Mouse (Mus musculus): Measurements from ENCODE around the gene Tenm4. TPM values are rescaled to one million over a fixed set of nuclear protein-coding genes. Genes with fewer than 3 reads are reported as not detected.

Tenm4 gene
- polyA plus RNA-seq, 1 experiment from 2014 or later, result 49.7 TPM

DNA sequence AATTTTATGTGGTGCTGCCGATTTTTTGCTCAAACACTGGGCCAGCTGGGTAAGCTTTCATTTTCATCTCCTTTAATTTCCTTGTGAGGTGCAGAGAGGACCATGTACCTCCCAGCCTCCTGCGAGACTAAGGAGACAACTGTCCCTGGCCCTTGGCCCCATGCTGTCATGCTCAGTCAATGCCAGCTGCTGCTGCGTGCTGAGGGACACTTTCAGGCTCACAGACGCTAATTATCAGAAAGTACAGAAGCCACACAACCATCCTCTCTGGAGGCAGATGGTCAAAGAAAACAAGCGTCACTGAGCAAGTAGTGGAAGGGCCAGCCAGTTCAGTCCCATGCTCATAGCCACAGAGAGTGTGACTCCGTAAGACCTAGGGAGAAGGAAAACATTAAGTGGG is 287.9 kb downstream of the Tenm4 start:
- Histone ChIP-seq H3K9me3 (replicated peaks) (no peaks in the 10 kb centered on the region), H3K27ac (replicated peaks) (no peak overlapping the region)

DNA sequence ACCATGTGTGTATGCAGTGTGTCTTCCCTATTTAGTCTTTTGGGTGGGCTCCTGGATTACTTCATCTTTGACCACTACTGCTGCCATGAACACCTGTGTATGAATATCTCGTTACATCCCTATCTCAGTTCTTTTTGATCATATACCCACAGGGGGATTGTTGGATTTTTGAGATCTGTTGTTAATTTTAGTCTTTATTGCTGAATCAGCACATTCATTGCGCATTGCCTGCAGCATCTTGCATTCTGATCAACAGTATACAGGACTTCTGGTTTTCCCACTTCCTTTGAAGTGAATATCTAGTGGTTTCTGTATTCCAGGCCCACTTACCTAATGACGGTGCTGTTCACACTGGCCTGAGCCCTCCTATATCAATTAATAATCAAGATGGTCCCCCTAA is 295.7 kb downstream of the Tenm4 start:
- no peaks in the 10 kb centered on the region for H3K27me3 ChIP-seq (replicated peaks)
- ATAC-seq (ENCODE audit: low FRiP score), result no peak

More for the DNA sequence above, 287.9 kb downstream of the Tenm4 start:
- H3K4me2 ChIP-seq, result no peak overlapping the region
- H3K4me1 ChIP-seq, result no peaks in the 10 kb centered on the region
- no peak for ATAC-seq (ENCODE audit: low FRiP score)
- no peak overlapping the region for H3K9ac ChIP-seq (replicated peaks)
- 64% methylated on average over 6 of the region's 6 CpGs for WGBS
- H3K4me3 ChIP-seq (replicated peaks), result no peak overlapping the region
- no peaks in the 10 kb centered on the region for H3K27me3 ChIP-seq (replicated peaks)
- H3K36me3 ChIP-seq, result no peaks in the 10 kb centered on the region

DNA sequence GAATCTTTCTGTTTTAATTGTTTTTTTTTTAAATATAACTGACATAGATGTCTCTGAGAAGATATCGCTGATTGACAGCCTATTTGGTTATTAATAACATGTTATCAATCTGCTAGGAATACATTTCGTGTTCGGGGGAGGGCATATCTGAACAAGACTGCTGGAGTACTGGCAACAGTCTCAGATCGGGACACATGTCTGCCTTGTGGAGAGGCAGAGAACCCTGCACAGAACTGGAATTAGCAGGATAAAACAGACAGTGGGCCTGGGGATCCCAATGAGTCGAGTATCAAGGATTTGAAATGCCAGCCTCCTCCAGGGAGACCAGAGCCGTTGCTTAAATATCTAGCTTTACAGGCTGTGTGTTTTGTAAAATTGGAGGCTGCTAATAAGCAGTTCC is 299.8 kb downstream of the Tenm4 start:
- Histone ChIP-seq H3K36me3 (no peaks in the 10 kb centered on the region), H3K9me3 (replicated peaks) (no peaks in the 10 kb centered on the region), H3K4me1 (0 out of 2 replicates have a peak, but pooled peaks cover 5% of the 10 kb centered on the region), H3K4me2 (no peak overlapping the region), H3K4me3 (replicated peaks) (no peak overlapping the region), H3K27me3 (replicated peaks) (no peaks in the 10 kb centered on the region), H3K9ac (replicated peaks) (no peak overlapping the region), H3K27ac (replicated peaks) (no peak overlapping the region)
- ATAC-seq (ENCODE audit: low FRiP score), result no peak
- WGBS, result 84% methylated on average over 6 of the region's 6 CpGs

More for the DNA sequence above, 295.7 kb downstream of the Tenm4 start:
- no peaks in the 10 kb centered on the region for H3K36me3 ChIP-seq
- WGBS, result 91% methylated on average over 3 of the region's 3 CpGs
- H3K9ac ChIP-seq (replicated peaks), result no peak overlapping the region
- H3K4me2 ChIP-seq, result no peak overlapping the region
- H3K4me1 ChIP-seq, result 0 out of 2 replicates have a peak, but pooled peaks cover 5% of the 10 kb centered on the region
- H3K27ac ChIP-seq (replicated peaks), result no peak overlapping the region
- H3K9me3 ChIP-seq (replicated peaks), result no peaks in the 10 kb centered on the region
- H3K4me3 ChIP-seq (replicated peaks), result no peak overlapping the region

DNA sequence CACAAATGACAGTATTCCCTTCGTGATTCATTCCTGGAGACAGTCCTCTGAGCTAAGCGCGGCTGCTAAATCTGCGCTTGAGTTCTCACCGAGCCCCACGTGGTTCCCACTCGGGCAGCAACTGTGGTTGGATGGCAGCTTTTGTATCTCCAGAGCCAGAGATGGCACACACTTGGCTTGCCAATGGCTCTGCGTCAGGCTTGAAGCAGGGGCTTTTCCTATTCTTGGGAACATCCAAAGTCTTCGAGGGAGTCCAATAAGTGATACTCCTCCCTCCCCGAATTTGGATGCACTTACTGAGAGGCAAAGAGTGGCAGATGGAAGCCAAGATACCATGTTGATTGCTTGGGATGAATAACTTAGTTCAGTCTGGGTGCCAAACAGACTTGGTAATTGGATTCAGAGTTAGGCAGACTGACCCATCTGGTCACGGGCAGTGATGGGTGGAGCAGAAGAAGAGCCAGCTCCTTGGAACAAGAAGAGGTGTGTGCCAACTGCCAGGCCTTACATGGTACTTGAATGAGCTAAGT is 303.6 kb downstream of the Tenm4 start:
- no peak overlapping the region for H3K9ac ChIP-seq (replicated peaks)
- no peak overlapping the region for H3K4me2 ChIP-seq
- H3K27ac ChIP-seq (replicated peaks), result 0 out of 2 replicates have a peak overlapping the region, but pooled peaks have one; percentile 15
- no peaks in the 10 kb centered on the region for H3K27me3 ChIP-seq (replicated peaks)
- H3K4me3 ChIP-seq (replicated peaks), result no peak overlapping the region
- no peaks in the 10 kb centered on the region for H3K9me3 ChIP-seq (replicated peaks)
- peak; percentile 61 for ATAC-seq (ENCODE audit: low FRiP score)
- H3K36me3 ChIP-seq, result no peaks in the 10 kb centered on the region
- H3K4me1 ChIP-seq, result 0 out of 2 replicates have a peak, but pooled peaks cover 5% of the 10 kb centered on the region
- WGBS, result 63% methylated on average over 11 of the region's 11 CpGs

DNA sequence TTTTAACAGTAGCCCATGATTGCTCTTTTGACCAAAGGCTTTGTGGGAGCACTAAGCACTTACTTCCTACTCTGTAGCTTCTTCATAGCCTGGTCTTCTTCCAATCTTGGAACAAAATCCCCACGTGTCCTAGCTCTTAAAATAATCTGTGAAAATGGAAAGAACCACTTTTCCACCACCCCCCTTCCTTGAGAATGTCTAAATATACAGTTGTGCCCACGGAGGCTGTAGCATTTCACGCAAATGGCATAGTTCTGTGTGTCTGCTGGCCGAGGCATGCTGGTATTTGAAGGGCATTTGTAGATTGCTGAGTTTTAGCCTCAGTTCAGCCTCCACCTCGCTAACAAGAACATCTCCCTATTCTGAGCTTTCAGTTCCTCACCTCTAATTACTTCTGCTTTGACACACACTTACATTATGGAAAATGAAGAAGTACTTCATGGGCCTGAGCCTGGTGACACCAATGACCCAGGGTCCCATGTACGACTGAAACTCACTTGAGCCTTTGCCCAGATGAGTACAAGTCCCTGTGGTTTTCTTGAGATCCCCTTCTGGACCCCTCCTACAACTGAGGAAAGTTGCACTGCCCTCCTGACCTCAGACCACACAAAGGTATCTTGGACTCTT is 306.1 kb downstream of the Tenm4 start:
- WGBS, result 89% methylated on average over 6 of the region's 6 CpGs
- Histone ChIP-seq H3K9me3 (replicated peaks) (no peaks in the 10 kb centered on the region), H3K4me3 (replicated peaks) (no peak overlapping the region), H3K27me3 (replicated peaks) (no peaks in the 10 kb centered on the region), H3K27ac (replicated peaks) (no peak overlapping the region), H3K9ac (replicated peaks) (no peak overlapping the region), H3K4me1 (0 out of 2 replicates have a peak, but pooled peaks cover 6% of the 10 kb centered on the region), H3K4me2 (no peak overlapping the region), H3K36me3 (no peaks in the 10 kb centered on the region)
- no peak for ATAC-seq (ENCODE audit: low FRiP score)

DNA sequence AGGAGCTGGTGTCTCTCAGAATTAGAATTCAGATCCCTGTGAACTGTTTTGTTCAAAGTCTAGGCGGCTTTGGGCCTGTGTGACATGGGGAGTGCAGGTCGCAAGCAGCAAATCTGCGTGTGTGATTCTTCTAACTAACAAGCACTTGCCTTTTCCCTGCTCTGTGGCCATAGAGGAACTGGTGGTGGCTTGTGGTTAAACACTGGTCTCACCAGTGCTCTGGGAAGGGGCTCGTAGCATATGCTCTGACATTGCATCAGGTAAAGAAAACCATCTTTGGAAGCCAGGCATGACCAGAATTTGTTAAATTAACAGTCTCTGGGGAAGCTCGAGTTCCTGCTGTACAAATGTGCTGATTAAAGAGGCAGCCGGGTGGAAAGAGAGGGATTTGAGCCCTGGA is 308.1 kb downstream of the Tenm4 start:
- no peak for ATAC-seq (ENCODE audit: low FRiP score)
- Histone ChIP-seq H3K36me3 (no peaks in the 10 kb centered on the region), H3K27ac (replicated peaks) (no peak overlapping the region), H3K9me3 (replicated peaks) (no peaks in the 10 kb centered on the region), H3K4me2 (no peak overlapping the region), H3K4me3 (replicated peaks) (no peak overlapping the region), H3K4me1 (0 out of 2 replicates have a peak, but pooled peaks cover 10% of the 10 kb centered on the region), H3K27me3 (replicated peaks) (no peaks in the 10 kb centered on the region), H3K9ac (replicated peaks) (no peak overlapping the region)
- 75% methylated on average over 6 of the region's 6 CpGs for WGBS

DNA sequence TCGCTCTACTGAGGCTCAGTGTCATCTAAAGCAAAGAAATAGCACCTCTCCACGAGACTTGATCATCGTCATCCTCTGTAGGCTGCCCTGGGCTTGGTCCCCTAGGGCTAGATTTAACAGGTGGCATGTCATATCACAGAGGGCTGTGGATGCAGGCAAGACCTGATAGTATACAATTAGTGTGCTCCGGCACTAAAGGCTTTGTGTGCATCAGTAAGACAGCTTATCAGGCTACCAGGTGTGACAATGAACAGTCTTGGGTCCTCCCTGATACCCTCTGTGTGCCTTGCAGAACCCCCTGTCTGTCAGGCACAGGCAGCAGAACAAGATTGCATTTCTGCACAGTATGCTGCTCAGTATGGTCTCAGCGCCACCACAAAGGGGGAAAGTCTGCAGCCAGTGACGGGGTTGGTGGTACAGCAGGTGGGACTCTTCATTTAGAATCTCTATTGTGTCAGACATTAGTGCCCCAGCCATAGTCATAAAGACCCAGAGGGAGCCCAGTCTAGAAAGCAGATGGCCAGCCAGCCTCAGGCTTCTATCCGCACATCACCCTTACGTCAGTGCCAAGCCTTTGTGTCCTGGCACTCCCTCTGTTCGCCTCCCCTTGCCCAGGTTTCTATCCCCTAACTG is 309.4 kb downstream of the Tenm4 start:
- no peak overlapping the region for H3K4me2 ChIP-seq
- no peaks in the 10 kb centered on the region for H3K27me3 ChIP-seq (replicated peaks)
- 56% methylated on average over 9 of the region's 9 CpGs for WGBS
- H3K27ac ChIP-seq (replicated peaks), result no peak overlapping the region
- H3K4me3 ChIP-seq (replicated peaks), result no peak overlapping the region
- H3K4me1 ChIP-seq, result 0 out of 2 replicates have a peak, but pooled peaks cover 10% of the 10 kb centered on the region
- no peaks in the 10 kb centered on the region for H3K36me3 ChIP-seq
- no peak overlapping the region for H3K9ac ChIP-seq (replicated peaks)
- ATAC-seq (ENCODE audit: low FRiP score), result no peak; the same call in 1 of the 2 replicates
- H3K9me3 ChIP-seq (replicated peaks), result no peaks in the 10 kb centered on the region

DNA sequence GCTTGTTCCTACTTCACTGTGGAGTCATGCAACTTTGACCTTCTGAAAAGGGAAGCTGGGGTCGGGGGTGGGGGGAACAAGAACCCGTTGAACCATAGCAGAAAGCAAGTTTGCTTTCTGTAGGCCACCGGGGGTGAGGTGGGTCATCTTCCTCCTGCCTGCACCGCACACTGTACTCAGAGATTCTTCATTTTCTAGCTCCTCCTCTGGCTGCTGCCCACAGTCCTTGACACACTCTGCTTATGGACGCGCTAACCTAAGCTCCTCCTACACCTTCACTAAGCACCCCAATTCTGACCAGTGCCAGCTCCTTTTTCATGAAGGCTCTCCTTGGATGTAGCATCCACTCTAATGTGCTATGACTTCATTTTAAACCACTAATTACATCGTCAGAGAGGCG is 311.9 kb downstream of the Tenm4 start:
- H3K4me2 ChIP-seq, result no peak overlapping the region
- ATAC-seq (ENCODE audit: low FRiP score), result no peak
- H3K9me3 ChIP-seq (replicated peaks), result no peaks in the 10 kb centered on the region
- H3K27me3 ChIP-seq (replicated peaks), result no peaks in the 10 kb centered on the region
- H3K4me1 ChIP-seq, result 0 out of 2 replicates have a peak, but pooled peaks cover 10% of the 10 kb centered on the region
- no peak overlapping the region for H3K4me3 ChIP-seq (replicated peaks)
- H3K27ac ChIP-seq (replicated peaks), result no peak overlapping the region
- no peak overlapping the region for H3K9ac ChIP-seq (replicated peaks)
- 78% methylated on average over 8 of the region's 8 CpGs for WGBS
- H3K36me3 ChIP-seq, result no peaks in the 10 kb centered on the region

DNA sequence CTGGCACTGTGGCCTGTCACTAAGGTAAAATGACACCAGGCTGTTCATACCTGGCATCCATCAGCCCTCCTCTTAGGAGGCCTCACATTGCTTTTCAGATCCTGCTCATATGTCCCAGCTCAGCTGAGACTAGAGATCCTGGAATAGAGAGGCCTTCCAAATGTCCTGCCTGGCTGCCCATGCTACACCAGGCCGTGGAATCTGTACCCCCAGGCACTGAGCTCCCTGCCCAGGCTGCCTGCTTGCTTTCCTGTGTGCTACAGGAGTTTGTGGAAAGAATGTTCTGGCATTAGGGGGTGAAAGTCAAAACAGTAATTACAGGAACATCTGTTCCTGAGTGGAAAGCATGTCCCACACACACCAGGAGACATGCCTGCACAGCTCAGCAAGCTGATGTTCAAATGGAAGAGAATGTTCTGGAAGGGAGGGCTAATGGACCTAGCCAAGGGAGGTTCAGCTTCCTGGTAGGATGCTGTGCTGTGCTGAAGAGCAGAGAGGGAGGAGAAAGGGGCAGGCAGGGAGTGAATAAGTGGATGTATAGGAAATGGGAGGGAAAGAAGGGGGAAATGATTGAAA is 313.0 kb downstream of the Tenm4 start:
- Histone ChIP-seq H3K9me3 (replicated peaks) (no peaks in the 10 kb centered on the region), H3K36me3 (no peaks in the 10 kb centered on the region), H3K4me3 (replicated peaks) (no peak overlapping the region), H3K4me2 (no peak overlapping the region), H3K4me1 (0 out of 2 replicates have a peak, but pooled peaks cover 10% of the 10 kb centered on the region), H3K9ac (replicated peaks) (no peak overlapping the region), H3K27ac (replicated peaks) (0 out of 2 replicates have a peak overlapping the region, but pooled peaks have one; percentile 8), H3K27me3 (replicated peaks) (no peaks in the 10 kb centered on the region)
- ATAC-seq (ENCODE audit: low FRiP score), result no peak
- WGBS, result 73% methylated on average over 1 of the region's 1 CpGs

DNA sequence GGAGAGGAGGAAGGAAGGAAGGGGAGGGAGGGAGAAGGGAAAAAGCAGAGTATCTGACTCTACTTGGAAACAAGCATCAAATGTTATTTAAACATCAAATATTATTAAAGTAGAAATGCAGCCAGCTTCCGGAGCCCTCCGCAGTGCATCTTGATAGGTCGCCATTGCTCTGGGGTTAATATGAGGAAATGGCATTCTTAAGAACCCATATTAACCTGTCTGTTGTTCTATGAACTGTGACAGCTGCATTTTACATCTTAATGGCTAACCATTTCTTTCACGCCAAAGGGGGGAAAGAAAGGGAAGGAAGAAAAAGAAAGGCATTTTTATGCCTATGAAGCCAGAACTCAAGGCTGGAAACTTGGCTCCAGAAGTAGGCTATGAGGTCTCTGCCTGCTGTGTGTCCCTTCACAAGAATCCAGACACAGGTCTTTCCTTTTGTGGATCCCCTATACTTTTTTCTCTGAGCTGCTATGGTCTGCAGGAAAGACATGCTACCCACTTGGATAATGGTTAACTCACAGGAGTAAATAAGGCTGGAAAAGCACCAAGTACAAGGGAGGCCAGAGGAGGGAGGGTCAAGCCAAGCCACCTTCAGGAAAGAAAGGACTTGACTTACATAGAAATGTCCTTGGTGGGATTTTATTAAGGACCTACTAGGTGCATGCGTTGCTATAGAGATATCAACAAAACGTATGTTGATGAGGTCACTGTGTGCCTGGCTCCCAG is 318.5 kb downstream of the Tenm4 start:
- H3K36me3 ChIP-seq, result no peaks in the 10 kb centered on the region
- H3K4me2 ChIP-seq, result no peak overlapping the region
- ATAC-seq (ENCODE audit: low FRiP score), result no peak
- H3K27ac ChIP-seq (replicated peaks), result no peak overlapping the region
- H3K9me3 ChIP-seq (replicated peaks), result no peaks in the 10 kb centered on the region
- H3K27me3 ChIP-seq (replicated peaks), result no peaks in the 10 kb centered on the region
- WGBS, result 79% methylated on average over 6 of the region's 6 CpGs
- H3K4me1 ChIP-seq, result no peaks in the 10 kb centered on the region; the same call in 1 of the 2 replicates
- H3K4me3 ChIP-seq (replicated peaks), result no peak overlapping the region
- H3K9ac ChIP-seq (replicated peaks), result no peak overlapping the region

DNA sequence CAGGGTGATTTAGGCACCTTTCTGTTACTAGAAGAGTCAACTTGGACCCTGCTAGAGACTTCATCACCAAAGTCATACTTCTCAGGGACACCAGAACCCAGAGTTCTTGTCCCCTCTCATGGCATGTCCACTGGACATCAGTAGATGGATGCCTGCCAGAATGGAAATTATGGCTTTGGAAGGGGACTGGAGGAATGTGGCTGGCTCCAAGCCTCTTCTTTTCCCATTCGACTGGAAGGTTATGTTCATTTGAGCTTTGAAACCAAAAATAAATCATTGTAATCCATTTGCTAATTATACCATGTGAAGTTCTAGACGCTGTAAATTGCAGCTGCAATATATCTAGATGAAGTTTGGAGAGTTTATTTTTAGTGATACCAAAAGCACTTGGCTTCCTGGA is 320.9 kb downstream of the Tenm4 start:
- no peaks in the 10 kb centered on the region for H3K27me3 ChIP-seq (replicated peaks)
- H3K4me2 ChIP-seq, result no peak overlapping the region
- 63% methylated on average over 2 of the region's 2 CpGs for WGBS
- no peaks in the 10 kb centered on the region for H3K9me3 ChIP-seq (replicated peaks)
- no peaks in the 10 kb centered on the region; the same call in 1 of the 2 replicates for H3K4me1 ChIP-seq
- no peak overlapping the region for H3K27ac ChIP-seq (replicated peaks)
- no peak overlapping the region for H3K9ac ChIP-seq (replicated peaks)
- no peak overlapping the region for H3K4me3 ChIP-seq (replicated peaks)
- ATAC-seq (ENCODE audit: low FRiP score), result no peak
- H3K36me3 ChIP-seq, result no peaks in the 10 kb centered on the region

Measured in neural tube, embryonic 15.5 days (tissue).